Mouse (Mus musculus): ENCODE measurements at regions not wholly inside any gene's neighbourhood (a gene's known extent, or its start where the extent isn't known, plus 50 kb on each side); places are given as distances from the start of the nearest gene placed in this dataset.

DNA sequence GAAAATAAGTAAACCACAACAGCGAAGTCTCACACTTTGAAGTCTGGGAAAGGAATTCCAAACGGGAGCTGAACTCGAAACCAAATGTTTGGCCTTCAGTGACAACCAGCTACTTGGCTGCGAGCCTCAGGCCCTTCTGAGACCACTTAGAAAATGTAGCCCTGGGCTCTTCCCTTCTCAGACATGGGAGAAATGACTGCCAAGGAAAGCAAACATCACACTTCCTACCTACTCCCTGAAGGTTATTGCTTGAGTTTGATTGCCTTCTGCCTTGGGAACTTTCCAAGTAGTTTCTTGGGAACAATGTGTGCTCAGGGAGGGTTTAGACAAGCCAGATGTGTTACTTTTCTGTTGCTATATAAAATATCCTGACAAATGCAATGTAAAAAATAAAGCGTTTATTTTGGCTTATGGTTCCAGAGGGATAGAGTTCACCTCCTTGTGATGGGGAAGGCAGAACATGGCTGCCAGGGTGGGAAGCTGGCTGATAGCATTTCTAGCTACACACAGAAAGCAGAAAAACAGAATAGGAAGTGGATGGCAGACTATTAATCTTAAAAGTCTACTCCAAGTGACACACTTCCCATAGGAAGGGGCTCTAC lies 194.8 kb upstream of the Rack1 start:
- DNase-seq, result peak; percentile 5 to 23

DNA sequence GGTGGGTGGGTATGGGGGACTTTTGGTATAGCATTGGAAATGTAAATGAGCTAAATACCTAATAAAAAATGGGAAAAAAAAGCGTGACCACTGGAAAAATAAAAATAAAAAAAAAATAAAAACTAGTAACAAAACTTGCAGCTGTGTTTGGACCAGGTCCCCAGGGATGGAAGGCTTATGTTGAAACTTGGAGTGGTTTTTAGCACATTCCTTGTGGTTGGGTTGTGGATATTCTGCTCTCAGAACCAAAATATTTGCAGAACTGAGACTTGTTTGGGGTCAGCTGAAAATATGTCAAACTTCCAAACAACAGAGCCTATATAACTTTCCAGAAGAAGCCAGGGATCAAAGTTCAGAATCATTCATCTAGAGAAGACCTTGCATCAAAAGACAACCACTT lies 199.0 kb upstream of the Rack1 start:
- DNase-seq, result peak in 1 of 2 experiments; percentile 17

DNA sequence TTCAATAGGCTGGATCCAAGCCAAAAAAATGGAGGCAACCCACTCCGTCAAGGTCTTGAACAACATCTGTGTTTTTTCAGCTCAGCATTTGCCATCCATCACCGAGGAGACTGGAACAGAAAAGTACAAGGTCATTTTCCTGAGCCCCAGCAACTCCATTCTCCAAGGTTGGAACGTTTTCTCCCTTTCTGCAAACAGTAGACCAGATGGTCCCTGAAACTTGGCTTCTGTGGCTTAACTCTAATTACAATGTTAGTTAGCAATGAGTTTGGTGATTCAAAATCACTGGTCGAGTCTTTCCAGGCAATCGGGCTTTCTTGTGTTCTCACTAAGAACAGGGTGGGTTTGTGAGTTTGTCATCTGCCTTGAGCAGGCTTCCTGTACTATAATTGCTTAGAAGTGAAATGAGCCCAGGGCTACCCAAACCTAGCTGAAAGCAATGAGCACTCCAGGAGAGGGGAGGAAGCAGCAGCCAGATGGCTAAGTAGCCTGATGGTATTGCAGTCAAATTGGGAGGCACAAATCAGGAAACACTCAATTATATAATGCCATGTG lies 200.5 kb upstream of the Rack1 start:
- no peak for DNase-seq

DNA sequence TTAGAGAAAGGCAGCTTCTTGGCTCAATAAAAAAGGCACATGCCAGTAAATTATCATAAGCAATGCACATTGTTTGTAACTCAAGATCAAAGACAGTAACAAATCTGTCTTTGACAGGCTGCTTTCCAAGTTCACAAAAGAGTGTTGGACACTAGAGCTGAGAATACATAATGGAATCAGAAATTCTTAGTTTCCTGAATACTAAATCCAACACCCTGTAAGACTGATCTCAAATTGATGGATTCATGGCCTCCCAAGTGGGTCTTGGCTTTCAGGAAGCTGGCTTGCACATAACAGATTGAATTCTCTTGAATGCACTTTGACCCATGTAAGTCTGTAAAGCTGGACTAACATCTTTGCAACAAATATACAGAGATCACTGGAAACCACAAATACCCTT lies 201.1 kb upstream of the Rack1 start:
- no peak for DNase-seq

DNA sequence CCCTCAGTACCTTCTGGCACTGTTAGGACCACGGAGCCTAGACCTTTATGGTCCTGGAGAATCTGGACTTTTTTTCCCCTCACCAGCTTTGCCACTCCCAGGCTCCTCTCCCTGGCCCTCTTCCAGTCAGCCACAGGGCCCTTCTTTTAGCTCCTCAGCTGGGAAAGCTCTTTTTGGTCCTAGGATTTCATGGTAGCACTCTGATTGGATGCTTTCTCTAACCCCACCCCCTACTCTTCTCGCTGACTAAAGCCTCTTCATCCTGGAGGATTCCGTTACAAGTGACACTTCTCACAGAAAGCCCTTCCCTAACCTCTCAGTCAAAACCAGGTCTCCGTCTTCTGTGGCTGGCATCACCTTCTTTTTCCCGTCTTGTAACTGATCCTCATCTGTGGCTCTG lies 205.7 kb upstream of the Rack1 start:
- no peak for DNase-seq

DNA sequence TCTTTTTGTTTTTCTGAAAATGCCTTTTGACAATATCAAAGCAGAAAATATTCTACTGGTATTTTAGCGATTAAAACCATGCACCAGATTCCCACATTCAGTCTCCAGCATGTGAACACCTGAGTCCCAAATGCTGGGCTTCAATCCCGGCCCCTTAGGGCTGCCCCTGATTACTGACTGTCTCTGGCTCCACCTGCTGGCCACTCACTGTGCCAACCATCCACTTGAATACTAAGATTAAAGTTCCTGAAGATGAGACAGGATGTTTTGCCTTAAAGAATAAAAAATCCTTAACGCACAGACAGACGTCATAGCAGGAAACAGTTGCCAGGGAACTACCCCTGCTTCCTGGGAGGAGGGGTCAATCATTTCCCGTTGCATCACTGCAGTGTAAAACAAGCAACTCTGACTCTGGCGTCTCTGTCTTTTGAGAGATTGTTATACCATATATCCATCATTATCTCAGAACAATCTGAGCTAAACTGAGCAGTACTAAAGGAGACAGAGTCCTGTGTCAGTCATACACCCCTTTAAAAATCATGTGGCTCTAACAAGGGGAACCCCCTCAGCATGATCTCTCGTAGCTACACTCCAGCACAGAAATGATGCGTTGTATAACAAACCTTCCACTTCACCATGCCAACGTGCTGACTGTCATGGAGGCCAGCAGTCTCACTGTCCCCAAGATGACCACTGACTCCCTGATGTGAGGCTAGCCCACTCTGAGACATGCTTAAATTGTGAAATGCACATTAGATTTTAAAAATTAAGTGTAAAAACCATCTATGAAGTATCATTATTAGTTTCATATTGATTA lies 211.1 kb upstream of the Rack1 start:
- DNase-seq, result peak; percentile 41 to 81

DNA sequence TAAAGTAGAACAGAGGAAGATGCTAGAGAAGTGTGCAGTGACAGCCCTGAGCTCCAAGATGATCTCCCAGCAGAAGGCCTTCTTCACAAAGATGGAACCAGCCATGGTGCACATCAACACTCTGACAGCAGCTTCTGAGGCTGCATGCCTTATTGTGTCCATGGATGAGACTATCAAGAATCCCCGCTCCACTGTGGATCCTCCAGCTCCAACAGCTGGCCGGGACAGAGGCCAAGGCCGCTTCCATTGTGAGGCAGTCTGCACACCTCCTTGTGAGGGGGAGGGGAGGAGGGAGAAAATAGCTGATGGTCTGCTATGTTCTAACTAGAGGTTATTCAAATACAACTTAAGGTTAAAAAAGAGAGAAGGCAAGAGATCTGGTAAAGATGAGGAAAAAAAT lies 231.4 kb upstream of the Rack1 start:
- DNase-seq, result no peak

DNA sequence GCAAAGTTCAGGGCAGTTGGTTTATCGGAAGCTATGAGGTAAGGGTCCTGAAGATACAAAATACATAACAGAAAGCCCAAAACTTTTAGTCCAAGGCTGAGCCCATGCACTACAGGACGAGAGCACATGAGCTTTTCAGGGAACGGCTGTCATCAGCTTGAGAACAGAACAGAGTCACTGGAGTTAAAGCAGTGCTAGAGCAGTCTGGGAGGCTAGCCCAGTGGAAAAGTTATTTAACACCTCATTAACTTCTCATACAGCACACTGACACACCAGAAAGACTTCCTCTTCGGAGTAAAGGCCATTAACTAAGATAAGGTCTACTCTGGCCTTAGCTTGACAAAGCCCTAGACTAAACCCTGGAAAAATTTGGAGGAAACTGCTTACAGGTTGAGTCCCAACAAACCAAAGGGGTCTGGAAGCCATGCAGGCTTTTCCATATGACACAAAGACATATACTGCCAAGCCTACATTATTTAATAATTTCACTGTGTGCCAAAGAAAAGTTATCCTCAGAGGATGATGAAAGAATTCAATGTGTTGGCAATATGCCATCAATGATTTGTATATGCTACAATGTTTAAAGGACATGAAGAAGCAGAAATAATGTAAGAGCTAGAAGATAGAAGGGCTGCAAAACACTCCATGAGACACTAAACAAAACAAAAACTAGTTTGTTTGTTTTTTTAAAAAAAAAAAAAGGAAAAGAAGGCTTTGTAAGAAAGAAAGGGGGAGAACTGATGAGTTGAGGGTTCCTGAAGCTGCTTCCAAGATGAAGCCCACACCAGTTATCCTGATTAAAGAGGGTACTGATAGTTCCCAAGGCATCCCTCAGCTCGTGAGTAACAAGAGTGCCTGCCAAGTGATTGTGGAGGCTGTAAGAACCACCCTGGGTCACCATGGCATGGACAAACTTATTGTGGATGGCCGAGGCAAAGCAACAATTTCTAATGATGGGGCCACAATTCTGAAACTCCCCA lies 232.3 kb upstream of the Rack1 start:
- peak in 1 of 2 experiments; percentile 11 for DNase-seq

DNA sequence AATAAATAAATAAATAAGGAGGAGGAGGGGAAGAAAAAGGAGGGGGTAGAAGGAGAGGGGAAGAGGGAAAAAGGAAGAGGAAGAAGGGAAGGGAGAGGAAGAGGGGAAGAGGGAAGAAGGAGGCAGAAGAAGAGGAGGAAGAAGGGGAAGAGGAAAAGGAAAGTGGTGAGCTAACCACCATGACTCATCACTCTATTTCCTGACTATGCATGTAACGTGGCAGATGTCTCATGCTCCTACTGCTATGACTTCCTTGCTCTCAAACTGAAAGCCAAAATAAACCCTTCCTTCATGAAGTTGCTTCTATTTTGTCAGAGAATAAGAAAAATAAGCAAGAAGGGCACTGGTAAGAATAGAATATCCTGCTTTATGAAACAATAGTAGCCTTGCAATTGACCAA lies 242.1 kb upstream of the Rack1 start:
- DNase-seq, result no peak

DNA sequence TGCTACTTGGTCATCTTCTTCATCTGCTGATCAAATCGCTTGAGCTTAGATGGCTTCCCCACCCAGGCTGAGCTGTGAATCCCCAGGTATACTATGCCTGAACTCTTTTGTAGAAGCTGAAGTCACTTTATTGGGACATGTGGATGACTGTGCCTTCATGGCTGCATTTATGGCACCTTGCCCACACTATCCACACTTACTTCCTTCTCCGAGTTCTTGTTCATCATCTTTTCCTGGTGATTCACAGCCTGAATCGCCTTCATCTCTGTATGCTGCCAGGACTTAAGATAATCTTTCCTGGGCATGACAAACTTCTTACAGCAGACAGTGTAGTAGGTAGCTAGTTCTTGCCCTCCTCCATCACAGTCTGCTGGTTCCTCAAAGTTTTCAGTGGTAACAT lies 248.1 kb upstream of the Rack1 start:
- no peak for DNase-seq

DNA sequence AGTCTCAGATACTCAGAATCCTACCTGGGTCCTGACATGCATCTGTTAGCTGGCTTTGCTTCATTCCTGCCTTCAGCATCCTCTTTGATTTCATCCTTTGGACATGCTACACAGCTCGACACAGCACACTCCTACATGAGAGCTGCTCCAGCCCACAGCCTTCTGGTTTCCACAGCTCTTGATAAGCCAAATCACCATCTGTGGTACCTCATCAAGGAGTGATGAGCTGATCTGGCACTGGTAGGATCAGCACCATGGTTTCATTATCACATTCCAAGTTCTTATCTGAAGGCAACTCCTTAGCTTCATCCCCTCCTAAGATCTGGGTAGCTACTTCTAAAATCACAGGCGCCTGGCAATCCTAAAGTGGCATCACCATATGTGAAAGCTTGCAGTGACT lies 248.9 kb upstream of the Rack1 start:
- no peak for DNase-seq

DNA sequence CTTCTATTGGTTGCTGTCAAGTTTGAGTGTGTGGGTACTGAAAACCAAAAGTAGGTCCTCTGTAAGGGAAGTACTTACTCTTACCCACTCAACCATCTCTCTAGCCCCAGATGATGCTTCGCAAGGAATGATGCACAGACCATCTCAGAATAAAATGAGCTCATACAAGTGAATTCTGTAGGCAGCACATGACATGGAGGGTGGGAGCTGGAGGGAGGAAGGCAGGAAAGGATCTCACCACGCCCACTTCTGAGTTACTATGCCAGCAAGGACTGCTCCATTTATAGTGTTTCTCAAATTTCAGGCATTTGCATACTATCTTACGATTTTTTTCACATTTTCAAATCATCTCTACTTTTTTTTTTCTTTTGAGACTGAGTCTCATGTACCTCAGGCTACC lies 273.8 kb upstream of the Rack1 start:
- no peak for DNase-seq

DNA sequence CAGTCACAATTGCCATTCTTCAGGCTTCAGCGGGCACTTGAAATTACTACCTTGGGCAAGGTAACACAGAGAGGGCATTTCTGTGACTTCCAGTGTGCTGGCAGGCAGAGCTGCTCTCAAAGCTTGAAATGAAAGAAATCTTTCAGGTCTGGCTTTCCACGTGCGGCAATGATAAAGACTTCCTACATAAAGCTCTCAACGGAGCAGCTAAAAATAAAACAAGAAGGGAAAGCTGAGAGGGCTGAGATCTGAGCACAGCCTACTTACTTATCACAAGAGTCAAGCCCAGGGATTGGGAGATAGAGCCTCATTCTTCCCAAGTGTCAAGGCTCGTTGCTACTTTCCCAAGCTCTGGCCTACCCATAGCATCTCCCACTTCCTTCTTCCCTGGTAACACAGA lies 274.6 kb upstream of the Rack1 start:
- no peak for DNase-seq

DNA sequence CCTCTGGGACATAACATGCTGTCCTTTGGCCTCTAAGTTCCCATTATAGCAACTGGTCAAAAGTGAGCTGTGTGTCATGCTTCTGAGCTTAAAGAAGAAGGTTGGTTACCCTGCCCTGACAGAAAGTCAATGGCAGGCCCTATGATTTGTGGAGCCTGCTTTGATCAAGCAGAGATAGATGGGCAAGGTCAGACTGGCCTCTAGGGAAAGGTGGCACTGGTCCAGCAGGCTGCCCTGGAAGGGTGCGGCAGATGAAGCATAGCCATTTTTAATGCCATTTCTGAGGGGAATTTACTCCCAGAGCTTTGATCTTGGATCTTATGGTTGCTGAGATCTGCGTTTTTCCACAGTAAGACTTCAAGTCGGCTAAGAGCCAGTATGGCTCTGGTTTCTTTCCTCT lies 293.2 kb upstream of the Rack1 start:
- DNase-seq, result no peak

DNA sequence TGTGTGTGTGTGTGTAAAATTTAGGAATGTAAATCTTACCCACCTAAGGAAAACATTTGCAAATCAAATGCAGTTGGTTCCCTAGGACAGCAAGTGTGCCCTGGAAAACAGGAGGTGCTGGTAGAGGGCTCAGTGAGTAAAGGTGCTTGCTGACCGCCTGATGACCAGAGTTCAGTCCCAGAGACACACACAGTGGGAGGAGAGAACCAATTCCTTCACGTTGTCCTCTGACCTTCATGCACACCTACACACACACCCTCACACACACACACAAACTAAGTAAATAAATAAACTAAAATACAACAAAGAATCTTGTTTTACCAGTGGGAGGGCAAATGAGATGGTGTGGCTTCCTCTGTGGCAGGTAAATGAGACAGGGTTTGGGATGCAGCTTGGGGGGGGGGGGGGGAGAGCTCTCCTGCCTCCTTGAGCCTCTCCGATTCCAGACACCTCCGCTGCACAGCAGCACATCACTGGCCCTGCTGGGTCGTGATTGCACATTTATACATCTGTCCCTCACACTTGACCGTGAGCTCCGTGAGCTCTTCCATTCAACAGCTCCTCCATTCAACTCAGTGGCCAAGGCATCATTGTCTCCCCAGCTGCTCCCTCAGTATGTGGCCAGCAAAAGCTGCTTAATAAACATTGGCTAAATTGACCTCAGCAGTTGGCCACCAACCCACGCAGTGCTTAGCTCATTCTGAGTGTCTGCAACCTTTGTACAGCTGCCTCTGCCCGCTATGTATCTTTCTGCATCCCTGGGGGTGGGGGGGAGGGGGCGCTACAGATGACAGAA lies 297.9 kb upstream of the Rack1 start:
- DNase-seq, result no peak

DNA sequence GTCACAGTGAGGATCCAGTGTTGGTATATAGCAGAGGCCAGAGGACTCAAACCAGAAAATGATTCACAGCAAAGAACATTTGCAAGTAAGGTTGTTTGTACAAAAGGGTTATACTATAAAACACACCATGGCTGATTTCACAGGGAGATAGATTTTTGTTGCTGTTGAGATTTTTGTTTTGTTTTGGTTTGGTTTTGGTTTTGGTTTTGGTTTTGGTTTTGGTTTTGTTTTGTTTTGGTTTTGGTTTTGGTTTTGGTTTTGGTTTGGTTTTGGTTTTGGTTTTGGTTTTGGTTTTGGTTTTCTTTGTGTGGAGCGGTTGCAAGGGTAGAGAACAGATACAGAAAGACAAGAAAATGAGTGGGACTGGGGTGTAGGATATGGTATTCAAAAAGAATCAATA lies 301.1 kb upstream of the Rack1 start:
- DNase-seq, result no peak

DNA sequence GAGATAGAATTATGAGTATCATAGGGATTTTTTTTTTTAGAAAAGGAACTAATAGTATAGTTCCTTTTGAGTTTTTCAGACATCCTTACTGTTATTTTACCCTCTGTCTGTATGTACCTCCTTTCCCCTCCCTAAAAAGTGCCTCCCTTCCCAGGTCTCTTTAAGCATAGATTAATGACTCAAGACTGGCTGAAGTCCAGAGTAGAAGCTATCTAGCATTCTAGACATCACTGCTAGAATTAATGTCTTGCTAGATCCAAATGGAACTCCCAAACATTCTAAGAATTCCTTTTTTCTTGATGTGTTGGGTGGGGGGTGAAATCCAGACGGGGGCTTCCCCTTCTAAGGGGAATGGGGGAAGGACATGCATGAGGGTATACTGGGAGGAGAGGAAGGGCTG lies 311.8 kb upstream of the Rack1 start:
- DNase-seq, result no peak

DNA sequence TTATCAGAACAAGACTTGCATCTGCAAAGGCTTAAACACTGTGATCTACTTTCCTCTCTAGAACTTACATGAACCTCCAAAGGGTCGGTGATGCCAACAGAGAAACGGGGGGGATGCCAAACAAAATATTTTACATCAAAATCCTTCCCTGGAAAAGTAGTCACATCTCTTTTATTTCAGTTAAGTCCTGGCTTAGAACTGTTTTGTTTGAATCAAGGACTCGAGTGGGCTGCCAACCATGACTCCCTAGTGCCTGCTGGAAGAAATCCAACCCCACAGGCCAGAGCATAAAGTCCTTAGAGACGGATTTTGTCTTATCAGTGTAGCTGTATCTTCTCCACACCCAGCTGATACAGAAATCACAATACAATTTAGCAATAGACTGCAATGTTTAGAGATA lies 336.1 kb upstream of the Rack1 start:
- DNase-seq, result no peak

DNA sequence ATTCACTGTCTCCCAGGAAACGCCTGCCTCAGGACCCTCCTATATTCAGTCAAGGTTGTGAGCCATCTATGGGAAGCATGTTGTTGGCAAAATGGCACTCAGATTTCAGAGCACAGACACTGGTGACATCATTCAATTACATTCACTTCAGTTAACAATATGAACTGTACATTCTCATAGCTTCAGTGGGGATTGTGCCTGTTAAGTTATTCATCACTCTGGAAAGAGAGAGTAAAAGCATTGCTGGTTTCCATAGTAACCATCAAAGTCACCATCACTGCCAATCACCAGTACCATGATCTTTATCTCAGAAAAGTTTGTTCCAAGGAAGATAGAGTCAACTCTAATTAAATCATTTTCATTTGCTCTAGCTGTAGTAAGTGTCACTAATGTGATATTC lies 350.2 kb upstream of the Rack1 start:
- no peak for DNase-seq

DNA sequence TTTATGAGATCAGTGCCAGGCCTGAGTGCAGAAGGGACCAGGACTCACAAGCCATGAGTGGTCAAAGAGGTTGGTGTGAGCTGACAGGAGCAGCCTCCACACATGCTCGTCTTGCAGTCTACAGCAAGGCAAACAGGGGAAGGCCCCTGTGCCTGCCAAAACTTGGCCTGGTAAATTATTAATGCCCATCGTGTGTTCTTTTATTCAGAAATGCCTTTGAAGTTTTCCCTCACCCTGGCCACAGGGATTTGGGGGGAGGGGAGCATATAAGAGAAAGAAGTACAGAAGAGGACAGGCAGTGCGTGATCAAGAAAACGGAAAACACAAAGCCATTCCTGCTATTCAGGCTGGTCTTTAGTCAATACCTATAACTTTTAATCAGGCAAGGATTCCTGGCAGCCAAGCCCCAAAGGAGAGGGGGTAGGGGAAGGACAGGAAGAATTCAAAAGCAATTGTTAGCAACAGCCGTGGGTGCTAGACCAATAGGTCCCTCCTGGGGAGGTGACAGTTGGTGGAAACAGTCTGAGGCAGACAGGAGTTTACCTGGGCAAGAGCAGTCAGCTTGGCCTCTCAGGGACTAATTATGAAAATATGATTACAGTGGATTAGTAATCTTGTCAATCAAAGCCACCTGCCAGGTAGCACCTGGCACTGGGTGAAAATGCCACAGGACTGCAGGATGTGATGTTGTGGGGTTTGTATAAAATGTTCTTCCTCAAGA lies 357.4 kb upstream of the Rack1 start:
- DNase-seq, result peak; percentile 2 to 8

DNA sequence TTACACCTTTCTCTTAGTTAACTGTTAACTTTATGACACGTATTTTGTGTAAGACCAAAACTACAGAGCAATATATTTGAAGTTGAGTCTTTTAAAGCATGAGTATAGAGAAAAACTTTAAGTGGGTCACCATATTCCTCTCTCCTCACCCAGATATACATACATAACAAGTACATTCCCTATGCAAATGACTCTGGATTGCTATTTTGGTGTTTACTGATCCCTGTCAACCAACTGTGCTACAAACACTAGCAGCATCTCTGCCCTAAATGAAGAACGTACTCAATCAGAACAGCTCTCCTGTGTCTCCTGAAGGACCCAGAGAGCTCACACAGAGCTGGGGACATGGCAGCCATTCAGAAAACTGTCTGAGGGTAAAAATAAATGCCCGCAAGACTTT lies 363.4 kb upstream of the Rack1 start:
- DNase-seq, result no peak

DNA sequence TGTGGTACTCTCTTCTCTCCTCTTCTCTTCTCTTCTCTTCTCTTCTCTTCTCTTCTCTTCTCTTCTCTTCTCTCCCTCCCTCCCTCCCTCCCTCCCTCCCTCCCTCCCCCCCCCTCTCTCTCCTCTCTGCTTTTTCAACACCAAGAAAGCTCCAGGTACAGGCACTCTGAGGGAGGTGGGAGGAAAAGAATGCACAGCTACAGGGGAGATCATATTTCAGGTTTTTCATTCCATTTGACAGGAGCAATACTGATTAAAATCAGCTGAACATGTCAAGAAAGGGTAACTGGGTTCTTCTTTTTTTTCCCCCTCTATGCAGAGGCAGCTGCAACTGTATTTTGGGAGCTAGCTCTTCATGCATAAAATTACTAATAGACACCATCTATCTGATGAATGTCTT lies 368.8 kb upstream of the Rack1 start:
- no peak for DNase-seq
